Mouse (Mus musculus) kidney, adult 9 months (tissue): ENCODE results near the gene Nutf2-ps1.
A peak's percentile ranks its signal among the peaks of the same experiment; 100 is the strongest.
"Not testable (repeated sequence)": the region's sequence is repeated elsewhere in the genome, so short reads cannot be mapped to it uniquely, and the experiment has no call there.

Source experiments
- DNase-seq: peaks from one replicate; pipeline ENCODE4 v3.0.0; 2022

The Nutf2-ps1 gene

DNA sequence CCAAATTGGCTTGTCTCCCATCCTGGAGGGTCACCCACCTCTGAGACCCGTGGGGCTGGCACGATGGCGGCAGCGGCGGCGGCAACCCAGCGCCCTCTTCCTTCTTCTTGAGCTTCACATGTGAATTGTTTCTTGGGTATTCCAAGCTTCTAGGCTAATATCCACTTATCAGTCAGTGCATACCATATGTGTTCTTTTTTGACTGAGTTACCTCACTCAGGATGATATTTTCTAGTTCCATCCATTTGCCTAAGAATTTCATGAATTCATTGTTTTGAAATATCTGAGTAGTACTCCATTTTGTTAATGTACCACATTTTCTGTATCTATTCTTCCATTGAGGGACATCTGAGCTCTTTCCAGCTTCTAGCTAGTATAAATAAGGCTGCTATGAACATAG is at the start of gene Nutf2-ps1:
Nutf2-ps1 (minus strand) TSS at position 101 of the 400 bp plus-strand sequence.
- not testable (repeated sequence) for DNase-seq

DNA sequence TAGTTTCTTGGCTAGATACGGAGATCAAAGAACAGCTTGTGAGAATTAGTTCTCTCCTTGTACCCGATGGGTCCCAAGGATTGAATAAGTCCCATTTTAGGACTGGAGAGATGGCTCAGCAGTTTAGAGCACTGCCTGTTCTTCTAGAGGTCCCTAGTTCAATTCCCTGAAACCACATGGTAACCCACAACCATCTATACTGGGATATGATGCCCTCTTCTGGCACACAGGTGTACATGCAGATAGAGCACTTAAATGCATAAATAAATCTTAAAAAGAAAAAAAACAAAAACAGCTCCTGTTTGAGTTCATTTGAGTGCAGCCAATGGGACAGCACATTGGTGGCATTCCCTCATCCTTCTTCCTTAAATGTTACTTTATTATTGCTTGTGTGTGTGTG is 49.2 kb upstream of the Nutf2-ps1 start:
- no peak for DNase-seq

DNA sequence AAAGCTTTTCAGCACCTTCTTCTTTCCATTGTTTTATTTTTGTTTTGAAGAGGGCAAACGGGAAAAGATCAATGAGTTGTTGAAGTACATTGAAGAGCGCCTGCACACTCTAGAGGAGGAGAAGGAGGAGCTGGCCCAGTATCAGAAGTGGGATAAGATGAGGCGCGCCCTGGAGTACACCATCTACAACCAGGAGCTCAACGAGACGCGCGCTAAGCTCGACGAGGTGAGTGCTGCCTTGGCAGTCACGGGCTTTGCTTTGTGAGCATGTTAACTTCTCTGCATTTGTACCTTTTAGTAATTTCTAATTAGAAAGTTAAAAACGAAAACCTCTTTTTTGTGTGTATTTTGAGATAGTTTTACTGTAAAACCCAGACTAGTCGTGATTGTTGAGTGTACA is 32.8 kb upstream of the Nutf2-ps1 start:
- DNase-seq, result no peak

DNA sequence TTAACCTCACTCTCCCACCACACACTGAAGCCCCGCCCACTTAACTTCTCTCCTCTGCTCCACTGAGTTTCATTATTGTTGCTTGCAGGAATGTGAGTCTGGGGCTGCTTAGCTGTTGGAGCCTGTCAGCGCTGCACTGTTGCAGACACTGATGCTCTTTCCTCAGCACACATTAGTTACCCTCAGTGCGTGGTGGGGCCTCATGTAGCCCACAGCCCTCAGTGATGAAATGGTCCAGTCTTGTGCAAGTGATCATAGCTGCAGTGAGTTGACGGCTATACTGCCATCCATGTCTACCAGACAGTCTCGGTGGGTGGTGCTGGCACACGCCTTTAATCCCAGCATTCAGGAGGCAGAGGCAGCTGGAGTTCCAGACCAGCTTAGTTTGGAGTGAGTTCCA is 20.1 kb upstream of the Nutf2-ps1 start:
- DNase-seq, result no peak

DNA sequence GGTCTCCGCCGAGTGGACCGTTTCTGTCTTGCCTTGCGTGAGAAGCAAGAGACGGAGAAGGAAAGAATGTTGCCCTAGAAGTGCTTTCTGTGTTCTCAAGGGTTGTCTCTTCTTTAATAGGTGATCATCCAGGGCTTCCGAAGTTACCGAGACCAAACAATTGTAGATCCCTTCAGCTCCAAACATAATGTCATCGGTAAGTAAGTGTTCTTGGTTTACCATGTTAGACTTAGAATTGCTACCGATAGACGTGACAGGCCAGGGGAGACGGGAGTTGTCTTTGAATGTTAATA is 12.4 kb upstream of the Nutf2-ps1 start:
- no peak for DNase-seq

DNA sequence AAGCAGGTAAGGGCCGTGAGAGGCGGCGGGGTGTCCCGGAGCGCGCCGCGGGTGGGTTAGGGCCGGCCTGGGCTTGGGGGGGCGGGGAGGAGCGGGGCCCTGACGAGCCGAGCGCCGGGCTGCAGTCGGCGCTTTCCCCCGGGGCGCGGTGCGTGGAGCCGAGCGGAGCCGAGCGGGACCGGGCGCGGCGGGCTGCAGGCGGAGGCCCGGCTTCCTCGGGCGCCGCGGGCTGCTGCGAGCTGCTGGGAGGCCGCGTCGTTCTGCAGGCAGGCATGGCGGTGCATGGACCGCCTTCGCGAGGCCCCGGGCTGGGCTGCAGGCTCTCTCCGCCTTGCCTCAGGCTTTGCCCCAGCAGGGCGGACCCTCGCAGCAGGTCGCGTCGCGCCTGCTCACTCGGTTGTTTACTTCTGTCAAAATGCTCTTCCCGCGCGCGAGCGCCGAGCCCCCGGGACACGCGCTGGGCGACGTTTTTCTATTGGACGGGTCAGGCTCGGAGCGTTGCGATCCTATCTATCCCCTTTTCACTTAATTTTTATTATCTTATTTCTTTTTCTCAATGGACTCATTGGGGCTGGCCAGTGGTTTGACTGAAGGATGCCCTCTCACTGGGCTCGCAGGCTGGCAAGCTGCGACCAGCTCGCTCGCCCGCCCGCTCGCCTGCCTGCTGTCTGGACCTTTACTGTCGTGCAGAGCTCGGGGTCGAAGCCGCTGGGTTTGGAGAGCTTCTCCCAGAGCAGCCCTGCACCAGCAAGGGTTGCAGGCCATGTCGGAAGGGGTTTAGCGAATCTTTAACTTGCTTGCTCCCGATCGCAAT is 11.9 kb upstream of the Nutf2-ps1 start:
- DNase-seq, result peak; percentile 59

DNA sequence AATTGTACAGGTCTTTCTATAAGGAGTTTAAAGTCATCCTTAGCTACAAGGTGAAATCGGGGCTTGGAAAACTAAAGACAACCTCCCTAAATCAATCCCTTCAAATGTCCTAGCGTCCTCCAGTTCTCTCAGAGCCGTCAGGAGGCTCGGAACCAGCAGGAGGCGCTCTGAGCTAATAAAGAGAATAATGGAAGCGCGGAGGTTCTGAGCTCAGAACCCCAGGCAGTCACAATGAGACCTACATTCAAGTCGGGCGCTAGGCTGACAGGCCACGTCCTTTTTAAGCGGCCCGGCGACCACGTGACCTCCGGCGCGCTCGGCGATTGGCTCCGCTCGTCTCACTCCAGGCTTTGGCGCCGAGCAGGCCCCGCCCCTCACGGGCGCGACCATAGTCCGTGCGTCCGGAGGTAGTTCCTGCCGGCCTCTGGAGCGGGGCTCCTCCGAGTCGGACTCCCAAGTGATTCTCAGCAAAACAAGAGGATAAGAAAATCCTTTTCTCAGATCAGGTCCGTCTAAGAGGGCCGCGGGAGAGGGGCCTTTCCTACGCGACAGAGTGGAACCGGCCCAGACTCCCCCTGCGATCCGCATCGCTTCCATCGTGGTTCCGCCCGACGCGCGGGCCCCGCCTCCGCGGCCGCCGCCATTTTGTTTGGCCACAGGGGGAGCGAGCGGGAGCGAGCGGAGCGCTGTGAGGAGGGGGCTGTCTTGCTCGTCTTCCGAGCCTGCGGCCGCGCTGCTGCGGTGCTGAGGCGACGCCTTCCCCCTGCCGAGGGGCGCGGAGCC is 11.1 kb upstream of the Nutf2-ps1 start, which contains the start of gene Smc3:
Smc3 (plus strand) TSS at position 642 of the 783 bp plus-strand sequence.
- peak; percentile 99 for DNase-seq

DNA sequence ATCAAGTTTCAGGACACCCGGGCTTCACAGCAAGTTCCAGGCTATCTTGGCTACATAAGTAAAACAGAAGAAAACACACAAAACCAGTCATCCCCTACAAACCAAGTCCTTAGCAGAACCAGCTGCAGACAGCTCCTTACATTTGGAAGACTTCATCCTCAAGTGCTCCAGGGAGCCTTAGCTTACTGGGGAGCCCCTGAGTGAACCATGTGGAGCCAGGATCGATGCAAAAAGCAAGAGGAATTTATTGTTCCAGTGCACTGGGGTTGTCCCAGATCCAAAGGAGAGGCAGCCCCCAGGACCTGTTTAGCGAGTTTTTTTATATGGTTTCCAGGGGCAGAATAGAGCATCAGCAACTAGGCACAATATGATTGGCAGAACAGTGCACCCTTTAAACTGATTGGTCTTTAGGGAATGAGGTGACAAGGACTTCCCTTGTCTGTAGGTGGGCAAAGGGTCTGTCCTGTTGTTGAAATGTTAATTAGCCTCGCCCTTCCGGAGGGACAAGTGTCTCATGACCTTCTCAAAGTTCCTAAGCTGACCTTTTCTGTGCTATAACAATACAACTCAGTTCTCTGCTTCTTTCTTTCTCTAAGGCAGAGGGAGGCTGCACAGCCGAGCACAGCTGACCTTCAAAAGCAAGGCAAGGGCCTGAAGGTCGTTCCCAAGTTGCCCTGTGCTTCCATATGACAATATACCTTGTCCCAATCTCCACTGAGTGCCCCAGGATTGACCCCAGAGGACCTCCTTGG is 8.0 kb upstream of the Nutf2-ps1 start:
- DNase-seq, result no peak

DNA sequence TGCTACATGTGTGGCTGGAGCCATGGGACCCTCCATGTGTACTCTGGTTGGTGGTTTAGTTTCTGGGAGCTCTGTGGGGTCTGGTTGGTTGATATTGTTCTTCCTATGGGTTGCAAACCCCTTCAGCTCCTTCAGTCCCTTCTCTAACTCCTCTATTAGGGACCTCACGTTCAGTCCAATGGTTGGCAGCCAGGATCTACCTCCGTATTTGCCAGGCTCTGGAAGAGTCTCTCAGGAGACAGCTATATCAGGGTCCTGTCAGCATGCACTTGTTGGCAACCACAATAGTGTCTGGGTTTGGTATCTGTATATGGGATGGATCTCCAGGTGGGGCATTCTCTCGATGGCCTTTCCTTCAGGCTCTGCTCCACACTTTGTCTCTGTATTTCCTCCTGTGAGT is 1.2 kb downstream of the Nutf2-ps1 start:
- DNase-seq, result not testable (repeated sequence)

DNA sequence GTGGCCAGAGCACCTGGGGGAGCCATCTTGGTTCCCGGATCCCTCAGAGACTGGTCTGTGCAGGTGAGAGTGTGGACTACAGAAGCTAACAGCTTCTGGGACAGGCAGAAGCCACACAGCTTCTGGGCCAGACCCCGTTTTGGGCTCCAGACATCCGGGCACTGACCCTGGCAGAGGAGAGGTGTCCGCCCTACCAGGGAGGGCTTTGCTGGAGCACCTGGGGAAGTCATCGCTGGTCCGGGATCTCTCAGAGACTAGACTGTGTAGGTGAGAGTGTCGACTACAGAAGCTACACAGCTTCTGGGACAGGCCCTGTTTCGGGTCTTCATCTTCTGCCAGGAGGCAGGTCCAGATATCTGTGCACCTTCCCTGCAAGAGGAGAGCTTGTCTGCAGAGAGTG is 8.6 kb downstream of the Nutf2-ps1 start:
- not testable (repeated sequence) for DNase-seq

DNA sequence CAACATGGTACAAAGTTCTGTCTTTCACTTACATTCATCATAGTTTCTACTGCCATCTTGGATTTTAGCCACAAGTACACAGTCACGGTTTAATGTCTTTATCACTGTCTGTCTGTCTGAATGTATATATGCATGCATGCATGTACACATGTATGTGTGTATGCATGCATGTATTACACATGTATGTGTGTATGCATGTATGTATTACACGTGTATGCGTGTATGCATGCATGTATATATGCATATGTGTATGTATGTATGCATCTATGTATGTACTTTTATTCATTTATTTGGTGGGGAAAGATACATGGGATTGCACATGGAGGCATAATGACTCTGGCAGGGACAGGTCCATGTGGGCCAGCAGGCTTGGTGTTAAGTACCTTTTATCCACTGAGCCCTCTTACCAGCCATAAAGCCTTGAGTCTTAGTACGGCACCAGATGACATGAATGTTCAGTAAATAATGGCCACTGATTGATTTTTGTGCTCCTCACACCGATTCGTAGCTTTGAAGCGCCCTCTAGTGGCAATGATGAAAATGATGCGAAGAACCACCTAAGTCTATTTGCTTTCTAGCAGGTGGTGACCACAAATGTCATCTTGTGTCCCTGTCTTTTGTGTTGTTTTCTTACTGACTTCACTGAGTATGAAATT is 10.1 kb downstream of the Nutf2-ps1 start:
- peak; percentile 75 for DNase-seq

DNA sequence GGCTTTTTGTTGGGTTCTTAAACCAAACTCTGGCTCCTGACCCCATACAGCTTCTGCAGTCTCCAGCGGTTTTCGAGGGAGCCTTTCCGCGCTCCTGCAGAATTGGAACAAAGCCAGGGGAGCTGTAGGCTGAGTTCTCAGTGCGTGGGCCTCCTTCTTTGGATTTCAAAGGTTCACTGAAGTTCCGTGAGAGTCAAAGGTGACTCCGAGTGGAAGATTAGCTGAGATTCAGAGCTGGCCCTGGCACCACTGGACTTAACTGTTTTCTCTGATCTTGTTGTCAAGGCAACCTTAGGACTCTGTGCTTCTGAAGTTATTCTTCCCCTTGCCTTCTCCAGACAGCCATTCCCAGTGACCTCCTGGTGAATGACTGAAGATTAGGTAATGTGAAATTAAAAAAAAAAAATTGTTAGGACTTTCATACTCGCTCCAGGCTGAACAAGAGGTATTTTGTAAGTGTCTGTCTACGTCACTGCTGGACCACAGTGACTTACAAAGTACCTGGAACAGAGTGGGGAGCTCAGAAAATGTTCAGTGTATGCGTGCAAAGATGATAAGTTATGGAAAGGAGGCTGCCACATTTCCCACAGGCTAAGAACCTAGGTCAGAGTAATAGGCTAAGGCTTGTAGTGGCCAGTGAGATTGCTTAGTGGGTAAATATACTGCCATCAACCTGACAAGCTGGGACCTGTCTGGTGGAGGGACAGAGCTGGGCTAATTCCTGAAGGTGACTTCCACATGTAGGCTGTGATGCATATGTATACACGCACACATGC is 11.7 kb downstream of the Nutf2-ps1 start:
- DNase-seq, result peak; percentile 87

DNA sequence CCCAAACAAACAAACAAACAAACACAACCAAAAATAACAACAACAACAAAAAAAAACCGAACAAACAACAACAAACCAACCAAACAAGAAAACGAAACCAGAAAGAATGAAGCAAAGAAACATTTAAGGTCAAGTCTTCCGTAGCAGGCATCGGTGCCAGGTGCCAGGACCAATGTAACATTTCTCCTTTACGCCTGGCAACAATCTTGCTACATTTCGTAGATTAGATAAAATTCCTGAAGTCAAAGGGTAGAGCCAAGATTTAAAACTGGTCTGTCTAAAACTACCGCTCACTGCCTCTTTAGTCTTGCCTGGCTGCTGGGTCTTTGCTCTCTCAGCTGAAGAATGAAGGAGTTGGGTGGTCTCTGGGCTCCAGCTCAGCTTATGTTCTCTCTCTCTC is 12.8 kb downstream of the Nutf2-ps1 start:
- no peak for DNase-seq

DNA sequence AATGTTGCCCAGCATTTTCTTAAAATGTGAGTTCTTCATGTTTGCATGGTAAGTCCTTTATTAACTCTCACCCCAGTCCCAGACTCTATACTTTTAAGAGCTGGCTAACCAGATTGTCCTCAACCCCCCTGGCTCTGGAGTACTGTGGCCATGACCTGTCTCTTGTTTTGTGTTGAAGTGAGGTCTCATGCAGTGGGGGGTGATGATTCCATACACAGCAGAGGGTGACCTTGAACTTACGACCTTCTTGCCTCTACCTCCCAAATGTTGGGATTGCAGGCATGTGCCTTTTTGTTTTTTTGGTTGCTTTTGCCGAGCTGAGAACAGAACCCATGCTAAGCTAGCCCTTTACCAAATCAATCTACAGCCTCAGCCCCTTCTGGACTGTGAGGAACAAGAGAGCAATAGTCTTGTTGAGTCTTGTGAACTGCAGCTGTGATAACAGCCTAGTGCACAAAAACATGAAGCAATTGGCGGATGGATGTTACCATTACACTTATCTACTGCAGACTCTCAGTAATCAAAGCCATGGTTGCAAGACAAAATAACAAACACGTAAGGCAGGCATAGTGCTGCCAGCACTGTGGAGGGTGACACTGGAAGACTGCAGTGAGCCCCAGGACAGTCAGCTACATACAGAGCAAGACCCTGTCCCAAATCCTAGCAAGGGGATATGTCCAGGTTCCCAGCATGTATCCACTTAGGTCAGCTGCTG is 13.4 kb downstream of the Nutf2-ps1 start:
- DNase-seq, result no peak

DNA sequence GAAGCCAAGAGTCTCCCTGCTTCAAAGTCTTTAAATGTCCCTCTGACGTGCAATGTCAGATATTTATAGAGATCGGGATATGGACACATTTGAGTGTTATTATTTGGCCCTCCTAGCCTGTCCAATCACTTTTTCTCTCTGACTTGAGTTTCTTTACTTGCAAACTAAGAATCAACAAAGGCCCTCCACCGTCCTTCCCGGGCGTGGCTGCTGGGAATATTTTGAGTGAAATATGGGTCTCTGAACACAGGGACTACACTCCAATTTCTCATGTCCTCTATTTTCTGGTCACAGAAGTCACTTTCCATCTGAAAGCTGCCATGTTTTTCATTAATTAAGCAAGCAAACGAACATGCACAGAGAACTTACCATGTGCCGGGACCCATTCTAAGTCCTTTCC is 14.3 kb downstream of the Nutf2-ps1 start:
- no peak for DNase-seq

DNA sequence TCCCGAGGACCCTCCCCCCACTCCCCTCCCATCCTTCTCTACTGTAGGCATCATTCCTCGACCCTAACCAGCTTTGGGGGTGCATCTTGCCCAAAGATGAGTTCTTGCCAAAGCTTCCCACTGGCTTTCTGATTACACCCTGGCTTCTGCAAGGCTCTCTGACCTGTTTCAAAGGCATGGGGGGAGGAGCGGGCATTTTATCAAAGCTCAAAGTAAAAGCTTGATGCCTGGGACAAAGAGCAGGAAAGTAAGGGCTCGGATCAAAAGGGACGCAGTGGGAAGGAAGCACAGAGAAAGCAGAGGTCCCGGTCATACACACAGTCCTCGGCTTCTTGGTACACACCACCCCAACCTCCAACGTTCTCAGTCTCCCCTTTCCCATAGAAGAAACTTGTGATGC is 14.7 kb downstream of the Nutf2-ps1 start:
- no peak for DNase-seq

DNA sequence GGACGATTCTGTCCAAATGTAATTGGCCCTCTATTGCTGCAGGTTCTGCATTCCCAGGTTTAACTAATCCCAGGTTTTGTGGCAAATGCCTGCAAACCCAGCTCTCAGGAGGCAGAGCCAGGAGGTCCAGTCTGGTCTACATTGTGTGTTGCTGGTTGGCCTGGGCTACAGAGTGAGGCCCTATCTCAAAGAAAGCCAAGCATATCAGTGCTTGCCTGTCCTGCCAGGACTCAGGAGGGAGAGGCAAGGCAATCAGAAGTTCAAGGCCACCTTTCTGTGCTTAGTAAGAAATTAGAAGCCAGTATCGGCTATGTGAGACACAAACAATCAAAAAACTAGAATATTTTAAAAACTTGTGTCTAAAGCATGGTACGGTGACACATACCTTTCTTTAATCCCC is 15.7 kb downstream of the Nutf2-ps1 start:
- DNase-seq, result no peak

DNA sequence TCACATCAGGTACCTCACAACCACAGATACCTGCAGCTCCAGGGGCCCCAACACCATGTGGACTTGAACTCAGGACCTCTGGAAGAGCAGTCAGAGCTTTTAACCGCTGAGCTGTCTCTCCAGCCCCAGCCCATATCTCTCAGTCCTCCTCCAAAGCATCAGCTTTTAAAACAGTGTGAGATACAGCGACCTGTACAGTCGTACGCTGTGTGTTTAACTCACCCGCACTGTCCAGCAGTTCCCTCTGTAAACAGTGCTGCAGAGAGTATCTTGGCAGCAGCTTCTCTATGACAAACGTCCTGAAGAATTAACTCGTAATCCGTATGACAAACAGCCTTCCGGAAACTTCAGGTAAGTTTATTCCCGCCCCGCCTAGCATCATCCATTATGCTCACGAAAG is 16.3 kb downstream of the Nutf2-ps1 start:
- no peak for DNase-seq

DNA sequence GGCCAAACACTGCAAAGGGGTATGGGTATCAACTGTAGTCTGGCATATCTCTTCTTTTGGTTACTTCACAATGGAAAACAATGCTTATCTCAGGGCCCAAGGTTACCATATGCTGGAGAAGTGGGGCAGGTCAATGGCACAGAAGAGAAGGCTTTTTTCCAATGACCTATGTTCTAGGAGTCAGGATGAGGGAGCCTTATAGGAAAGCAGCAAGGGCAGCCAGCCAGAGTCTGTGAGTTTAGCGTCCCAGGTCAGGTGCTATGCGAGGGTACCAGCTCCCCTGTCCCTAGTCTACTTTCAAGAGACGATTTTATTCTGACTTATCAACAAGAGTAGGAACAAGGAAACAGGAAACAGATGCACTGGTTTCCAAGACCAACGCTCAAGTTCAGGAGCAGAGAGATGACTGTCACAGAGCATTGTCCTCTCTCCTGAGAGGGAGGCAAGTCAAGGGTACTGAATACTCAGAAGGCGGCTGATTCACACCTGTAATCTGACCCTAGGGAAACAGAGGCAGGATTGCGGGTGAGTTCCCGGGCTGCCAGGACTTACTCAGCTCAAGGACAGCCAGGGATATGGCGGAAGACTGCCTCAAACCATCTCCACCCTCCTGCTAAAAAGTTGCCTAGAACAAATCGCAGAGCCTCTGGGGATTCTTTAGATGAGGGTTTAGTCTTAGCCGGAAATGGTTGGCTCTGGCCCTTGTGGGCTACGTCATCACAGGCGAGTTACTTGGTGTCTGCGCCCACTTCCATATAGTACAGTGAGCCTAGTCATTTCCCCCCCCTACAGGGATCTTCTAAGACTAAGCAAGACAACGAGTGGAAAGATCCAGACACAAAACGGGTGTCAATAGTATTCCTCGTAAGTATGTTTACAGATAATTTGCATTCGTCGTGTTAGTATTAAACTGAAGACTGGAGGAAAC is 17.1 kb downstream of the Nutf2-ps1 start:
- no peak for DNase-seq

DNA sequence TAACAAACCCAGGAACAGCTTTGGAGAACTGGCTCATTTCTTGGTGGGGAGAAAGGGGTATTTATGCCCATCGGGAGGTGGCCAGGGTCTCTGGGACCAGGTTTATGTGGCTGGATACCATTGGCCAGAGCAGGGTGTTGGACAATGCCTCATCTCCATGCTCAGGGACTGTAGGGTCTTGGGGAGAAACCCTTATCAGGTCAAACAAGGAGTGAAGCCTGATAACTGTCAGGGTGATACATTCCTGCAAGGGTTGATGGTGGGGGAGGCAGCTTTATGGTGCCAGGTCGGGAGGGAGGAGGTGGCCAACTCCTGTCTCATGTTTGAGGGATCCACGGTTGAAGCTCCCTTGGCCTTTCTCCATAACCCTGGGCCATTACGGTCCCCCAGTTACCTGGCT is 17.8 kb downstream of the Nutf2-ps1 start:
- no peak for DNase-seq
